Mouse (Mus musculus) testis, adult 2 months (tissue): ENCODE results near the gene Tuba1a. TPM values are rescaled to one million over a fixed set of nuclear protein-coding genes. Genes with fewer than 3 reads are reported as not detected.
"Not testable (repeated sequence)": the region's sequence is repeated elsewhere in the genome, so short reads cannot be mapped to it uniquely, and the experiment has no call there.

ENCODE experiments used
- H3K27ac ChIP-seq: fragments of 200-500 bp; 2 replicates; pipeline ENCODE4 v1.5.1; 2012; ENCODE audit warnings: low read depth, low read length; ENCODE audit not compliant: control insufficient read depth, insufficient read depth
- H3K27me3 ChIP-seq: fragments of 200-500 bp; 2 replicates; pipeline ENCODE4 v1.6.1; 2012; ENCODE audit warnings: mild to moderate bottlenecking, low read length, moderate library complexity; ENCODE audit not compliant: control insufficient read depth, insufficient read depth
- H3K36me3 ChIP-seq: fragments of 200-500 bp; 2 replicates; pipeline ENCODE4 v1.6.1; 2012; ENCODE audit warnings: mild to moderate bottlenecking, low read length; ENCODE audit not compliant: control insufficient read depth, insufficient read depth
- H3K4me1 ChIP-seq: fragments of 200-500 bp; 2 replicates; pipeline ENCODE4 v1.6.1; 2012; ENCODE audit warnings: low read length; ENCODE audit not compliant: control insufficient read depth, insufficient read depth
- H3K4me3 ChIP-seq: fragments of 200-500 bp; 2 replicates; pipeline ENCODE4 v1.5.1; 2012; ENCODE audit warnings: low read depth, mild to moderate bottlenecking, low read length, moderate library complexity, mixed read lengths; ENCODE audit not compliant: control insufficient read depth
- CTCF ChIP-seq: fragments of 200-500 bp; IDR thresholded peaks from 2 replicates; pipeline ENCODE4 v1.5.1; 2012; ENCODE audit warnings: low read depth, mild to moderate bottlenecking, inconsistent platforms, low read length, moderate library complexity; ENCODE audit not compliant: control insufficient read depth, insufficient read depth, insufficient replicate concordance
- POLR2A ChIP-seq: fragments of 200-500 bp; IDR thresholded peaks from 2 replicates; pipeline ENCODE4 v1.6.1; 2012; ENCODE audit warnings: low read depth, mild to moderate bottlenecking, inconsistent platforms, low read length, moderate library complexity; ENCODE audit not compliant: control insufficient read depth
- polyA plus RNA-seq: library from polyadenylated mRNA; depleted of rRNA; stranded (reverse); fragments of >200 nt; gene quantifications from 2 replicates; pipeline ENCODE4 v1.2.3, GENCODE M21; 2012

Tuba1a gene
- polyA plus RNA-seq, 1 experiment, result 93.1 TPM

DNA sequence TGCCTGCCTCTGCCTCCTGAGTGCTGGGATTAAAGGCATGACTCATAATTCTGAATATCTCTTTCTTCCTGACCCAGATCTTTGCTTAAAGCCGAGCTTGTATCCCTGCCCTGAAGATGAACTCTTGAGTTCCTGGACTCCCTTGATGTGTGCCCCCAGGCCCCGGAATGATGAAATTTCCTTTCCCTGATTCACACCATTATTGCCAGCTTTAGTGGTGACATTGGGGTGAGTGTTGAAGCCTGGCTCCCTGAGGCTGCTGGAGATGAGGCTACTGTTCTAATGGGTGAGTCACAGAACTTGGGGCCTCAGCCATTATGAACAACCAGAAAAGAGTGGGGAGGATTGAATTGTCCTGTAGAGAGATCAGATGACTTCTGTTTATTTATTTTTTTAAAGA, 12.0 kb downstream of the Tuba1a start:
- Histone ChIP-seq H3K4me3 (no peak overlapping the region), H3K4me1 (no peaks in the 10 kb centered on the region), H3K27ac (no peak overlapping the region), H3K36me3 (no peaks in the 10 kb centered on the region), H3K27me3 (no peaks in the 10 kb centered on the region)
- TF ChIP-seq CTCF, result no peak
- TF ChIP-seq POLR2A, result no peak

DNA sequence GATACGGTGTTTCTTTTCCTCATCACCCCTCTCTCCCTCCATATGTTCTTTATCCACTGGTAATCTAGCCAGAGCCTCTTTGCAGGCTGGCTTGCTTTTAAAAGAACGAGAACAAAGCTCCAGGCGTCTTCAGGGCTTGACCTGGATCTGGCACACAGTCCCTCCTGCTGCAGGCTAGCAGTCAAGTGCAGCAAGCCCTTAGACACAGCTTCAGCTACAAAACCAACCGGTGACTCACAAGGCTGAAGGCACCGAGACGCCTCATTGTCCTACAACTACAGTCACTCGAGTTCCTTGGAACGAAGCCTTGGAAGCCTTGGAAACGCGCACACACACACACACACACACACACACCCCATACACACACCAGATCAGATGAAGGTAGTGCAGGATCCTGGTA, 12.7 kb downstream of the Tuba1a start:
- H3K4me3 ChIP-seq, result no peak overlapping the region
- TF ChIP-seq POLR2A (no peak), CTCF (no peak)
- H3K36me3 ChIP-seq, result no peaks in the 10 kb centered on the region
- no peaks in the 10 kb centered on the region for H3K4me1 ChIP-seq
- no peaks in the 10 kb centered on the region for H3K27me3 ChIP-seq
- H3K27ac ChIP-seq, result no peak overlapping the region

DNA sequence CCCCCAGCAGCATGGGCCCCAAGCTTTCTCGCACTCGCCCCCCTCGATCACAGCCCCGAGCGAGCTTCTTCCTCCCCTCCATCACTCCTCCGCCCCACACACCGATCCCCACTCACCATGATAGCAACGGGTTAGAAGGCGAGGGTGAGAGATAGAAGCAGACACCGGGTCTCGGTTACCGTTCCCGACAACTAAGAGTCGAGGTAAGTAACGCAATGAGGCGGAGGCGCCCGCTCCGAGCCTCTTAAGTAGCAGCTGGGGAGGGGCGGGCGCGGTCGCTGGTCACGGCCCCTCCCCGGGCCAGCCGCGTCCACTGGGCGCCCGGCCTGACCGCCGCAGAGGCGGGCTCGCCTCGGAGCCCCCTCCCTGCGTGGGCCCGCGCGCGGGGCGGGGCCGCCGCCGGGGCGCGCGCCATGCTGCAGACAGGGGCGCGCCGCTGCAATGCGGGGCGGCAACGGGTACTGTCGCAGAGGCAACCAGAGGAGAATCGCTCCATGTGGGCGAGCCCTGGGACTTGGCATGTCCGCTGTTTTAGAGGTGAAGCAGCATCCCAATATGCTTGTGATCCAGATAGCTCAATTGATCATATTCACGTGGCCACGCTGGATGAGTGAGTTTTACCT, 19.2 kb downstream of the Tuba1a start, which contains the start of gene Tuba1b:
TSS of gene Tuba1b (minus strand) at position 349 of the 623 bp plus-strand sequence.
- Histone ChIP-seq H3K27me3 (no peaks in the 10 kb centered on the region), H3K27ac (peak within 1 kb of the TSS; percentile 86), H3K4me1 (peaks cover 7% of the 10 kb centered on the region), H3K4me3 (peak within 1 kb of the TSS; percentile 87), H3K36me3 (no peaks in the 10 kb centered on the region; the same call in 1 of the 2 replicates)
- TF ChIP-seq CTCF, result no peak
- peak; percentile 46; the same call in 1 of the 2 replicates for TF ChIP-seq POLR2A

DNA sequence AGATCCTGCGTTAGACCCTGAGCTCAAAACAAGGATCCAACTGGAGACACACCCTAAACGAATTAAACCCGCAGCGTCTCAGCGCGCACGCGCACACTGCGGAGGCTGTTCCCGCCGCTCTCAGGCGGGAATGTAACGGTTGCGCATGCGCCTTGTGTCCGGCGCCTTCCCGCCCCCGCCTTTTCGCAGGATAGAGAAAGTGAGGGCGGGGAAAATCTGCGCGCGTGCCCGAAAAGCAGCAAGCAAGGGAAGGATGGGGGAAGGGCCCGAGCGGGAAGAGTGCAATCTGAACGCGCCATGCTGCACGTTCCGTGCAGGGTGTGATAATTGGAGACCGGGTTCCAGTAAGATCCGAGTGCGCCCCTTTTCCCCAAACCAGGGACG, 19.7 kb downstream of the Tuba1a start:
- peak overlapping the region; percentile 86 for H3K27ac ChIP-seq
- no peaks in the 10 kb centered on the region; the same call in 1 of the 2 replicates for H3K36me3 ChIP-seq
- H3K4me3 ChIP-seq, result peak overlapping the region; percentile 87
- 0 out of 2 replicates have a peak, but pooled peaks have one; percentile 13 for TF ChIP-seq CTCF
- peak; percentile 69 for TF ChIP-seq POLR2A
- no peaks in the 10 kb centered on the region for H3K27me3 ChIP-seq
- peaks cover 7% of the 10 kb centered on the region for H3K4me1 ChIP-seq

DNA sequence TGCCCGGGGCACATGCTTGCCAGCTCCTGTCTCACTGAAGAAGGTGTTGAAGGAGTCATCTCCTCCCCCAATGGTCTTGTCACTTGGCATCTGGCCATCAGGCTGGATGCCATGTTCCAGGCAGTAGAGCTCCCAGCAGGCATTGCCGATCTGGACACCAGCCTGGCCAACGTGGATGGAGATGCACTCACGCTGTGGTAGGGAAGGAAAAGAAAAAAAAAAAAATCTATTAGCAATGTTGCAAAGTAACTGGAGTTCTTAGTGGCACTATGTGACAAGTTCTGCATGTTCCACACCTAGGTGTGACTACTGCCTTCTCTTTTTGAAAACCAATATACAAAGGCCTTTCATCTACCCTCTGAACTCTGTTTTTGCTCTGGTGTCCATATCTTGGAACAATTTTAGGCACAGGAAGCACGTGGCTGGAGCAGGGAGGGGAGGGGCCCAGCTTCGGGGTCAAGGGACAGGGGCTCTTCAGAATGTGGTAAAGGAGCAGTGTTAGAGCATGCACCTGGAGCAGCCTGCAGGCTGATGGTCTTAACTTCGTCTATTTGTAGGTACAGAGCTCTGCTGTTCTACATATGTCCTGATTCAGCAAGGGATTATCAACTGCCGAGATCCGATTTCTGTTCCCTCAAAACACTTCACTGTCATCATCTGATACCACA, 20.4 kb downstream of the Tuba1a start:
- not testable (repeated sequence) for H3K27me3 ChIP-seq, H3K36me3 ChIP-seq, H3K4me1 ChIP-seq
- Histone ChIP-seq H3K27ac (peak overlapping the region; percentile 86), H3K4me3 (peak overlapping the region; percentile 87)

DNA sequence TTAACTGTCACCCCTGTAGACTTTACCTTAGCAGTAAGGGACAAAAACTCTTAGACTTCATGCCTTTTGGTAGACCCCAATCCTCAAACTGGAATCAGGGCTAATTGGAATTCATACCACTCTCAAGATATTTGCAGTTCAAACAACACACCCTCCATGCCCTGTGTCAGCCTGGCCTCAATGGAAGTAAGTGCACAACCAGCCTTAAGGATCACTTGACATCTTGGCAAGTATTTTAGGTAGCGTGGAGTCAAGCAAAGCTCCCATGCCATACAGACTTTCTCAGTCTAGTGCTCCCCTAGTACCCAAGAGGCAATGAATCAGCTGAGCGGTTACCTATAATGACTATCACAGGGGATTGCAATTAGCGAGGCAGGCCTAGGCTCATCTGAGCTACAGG, 22.5 kb downstream of the Tuba1a start:
- H3K27ac ChIP-seq, result no peak overlapping the region

DNA sequence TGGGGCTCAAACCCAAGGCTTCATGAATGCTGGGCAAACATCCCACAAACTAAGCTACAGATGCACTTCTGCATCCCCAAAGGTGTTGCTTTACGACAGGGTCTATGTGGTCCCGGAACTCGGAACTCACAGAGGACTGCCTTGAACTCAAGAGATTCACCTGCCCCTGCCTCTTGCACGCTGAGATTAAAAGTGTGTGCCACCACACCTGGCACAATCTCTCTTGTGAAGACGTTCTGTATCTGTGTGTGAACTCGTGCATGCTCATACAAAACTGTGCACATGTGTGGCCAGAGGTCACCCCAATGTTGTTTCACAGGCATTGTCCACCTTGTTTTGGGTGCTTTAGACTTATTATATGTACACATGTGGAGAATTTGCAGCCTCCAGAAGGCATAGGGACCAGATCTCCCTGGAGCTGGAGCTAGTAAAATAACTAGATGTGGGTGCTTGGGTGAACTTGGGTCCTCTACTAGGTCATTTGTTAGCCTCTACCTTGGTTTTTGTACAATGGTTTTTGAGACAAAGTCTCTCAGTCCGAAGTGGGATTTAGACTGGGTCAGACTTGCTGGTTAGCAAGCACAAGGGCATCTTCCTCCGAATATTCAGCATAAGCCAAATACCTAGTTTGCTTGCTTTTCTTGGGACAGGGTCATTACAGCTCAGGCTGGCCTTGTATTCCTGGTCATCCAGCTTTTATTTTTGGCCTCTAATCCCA, 23.3 kb downstream of the Tuba1a start:
- Histone ChIP-seq H3K36me3 (no peaks in the 10 kb centered on the region; the same call in 1 of the 2 replicates), H3K27ac (no peak overlapping the region), H3K4me3 (no peak overlapping the region), H3K4me1 (peaks cover 3% of the 10 kb centered on the region), H3K27me3 (no peaks in the 10 kb centered on the region)
- TF ChIP-seq POLR2A (no peak), CTCF (no peak)

More for the DNA sequence above, 22.5 kb downstream of the Tuba1a start:
- no peak overlapping the region for H3K4me3 ChIP-seq
- H3K27me3 ChIP-seq, result no peaks in the 10 kb centered on the region
- TF ChIP-seq CTCF (no peak), POLR2A (no peak)
- peaks cover 7% of the 10 kb centered on the region for H3K4me1 ChIP-seq
- no peaks in the 10 kb centered on the region; the same call in 1 of the 2 replicates for H3K36me3 ChIP-seq
